Mouse (Mus musculus): Measurements from ENCODE around the gene Ppp1r2. TPM values are rescaled to one million over a fixed set of nuclear protein-coding genes. Genes with fewer than 3 reads are reported as not detected.
A peak's percentile ranks its signal among the peaks of the same experiment; 100 is the strongest.
"Not testable (repeated sequence)": the region's sequence is repeated elsewhere in the genome, so short reads cannot be mapped to it uniquely, and the experiment has no call there.

Gene Ppp1r2
- 31.2 and 33.1 TPM in 2 replicates for polyA plus RNA-seq (2015; fragmentation: Nextera tagmentation; extraction: Ambion mirVana)

- H3K9ac ChIP-seq: peak within 1 kb of the TSS; percentile 93
- peak within 1 kb of the TSS; percentile 87 for H3K4me3 ChIP-seq (replicated peaks)
- WGBS (ENCODE audit: insufficient replicate concordance): under 1% methylated on average over 79 of the region's 83 CpGs
- peaks cover 36% of the 10 kb centered on the region for H3K4me1 ChIP-seq (replicated peaks)
- peak within 1 kb of the TSS; percentile 77 for H3K4me2 ChIP-seq
- H3K36me3 ChIP-seq (replicated peaks): no peaks in the 10 kb centered on the region
- no peaks in the 10 kb centered on the region for H3K9me3 ChIP-seq (replicated peaks)
- H3K27me3 ChIP-seq: peaks cover 5% of the 10 kb centered on the region; the same call in 1 of the 2 replicates
- peak within 1 kb of the TSS; percentile 84 for H3K27ac ChIP-seq (replicated peaks)
- peak; percentile 95 for ATAC-seq (ENCODE audit: insufficient read depth)
Observed at GRCm38 (mm10) chr16:31274674-31275460, at the start of gene Ppp1r2. Gene Ppp1r2, minus strand, starts transcription at chr16:31275277.

- Histone ChIP-seq H3K27me3 (no peaks in the 10 kb centered on the region), H3K36me3 (replicated peaks) (no peaks in the 10 kb centered on the region), H3K4me3 (replicated peaks) (no peak overlapping the region), H3K9ac (no peak overlapping the region), H3K4me2 (no peak overlapping the region), H3K9me3 (replicated peaks) (no peaks in the 10 kb centered on the region), H3K27ac (replicated peaks) (no peak overlapping the region), H3K4me1 (replicated peaks) (no peaks in the 10 kb centered on the region)
- WGBS (ENCODE audit: insufficient replicate concordance): 65% methylated on average over 4 of the region's 4 CpGs
- no peak for ATAC-seq (ENCODE audit: insufficient read depth)
Observed at GRCm38 (mm10) chr16:31321501-31321900, 46.4 kb upstream of the Ppp1r2 start.

- H3K9me3 ChIP-seq (replicated peaks): no peaks in the 10 kb centered on the region
- H3K9ac ChIP-seq: no peak overlapping the region
- no peaks in the 10 kb centered on the region for H3K4me1 ChIP-seq (replicated peaks)
- ATAC-seq (ENCODE audit: insufficient read depth): no peak
- H3K4me3 ChIP-seq (replicated peaks): no peak overlapping the region
- no peaks in the 10 kb centered on the region for H3K36me3 ChIP-seq (replicated peaks)
- H3K27me3 ChIP-seq: no peaks in the 10 kb centered on the region
- no peak overlapping the region for H3K27ac ChIP-seq (replicated peaks)
- WGBS (ENCODE audit: insufficient replicate concordance): 65% methylated on average over 7 of the region's 7 CpGs
- H3K4me2 ChIP-seq: no peak overlapping the region
Observed at GRCm38 (mm10) chr16:31320954-31321353, 45.9 kb upstream of the Ppp1r2 start.

GRCm38 (mm10) chr16:31319723-31320122 is 44.6 kb upstream of the Ppp1r2 start:
- H3K4me1 ChIP-seq (replicated peaks); H3K9ac ChIP-seq; H3K9me3 ChIP-seq (replicated peaks); H3K36me3 ChIP-seq (replicated peaks); H3K4me3 ChIP-seq (replicated peaks); H3K4me2 ChIP-seq; H3K27ac ChIP-seq (replicated peaks); ATAC-seq (ENCODE audit: insufficient read depth); H3K27me3 ChIP-seq: not testable (repeated sequence)
- WGBS (ENCODE audit: insufficient replicate concordance): 41% methylated on average over 3 of the region's 3 CpGs

GRCm38 (mm10) chr16:31319316-31319715 is 44.2 kb upstream of the Ppp1r2 start:
- WGBS (ENCODE audit: insufficient replicate concordance): 59% methylated on average over 4 of the region's 4 CpGs
- Histone ChIP-seq H3K4me2 (no peak overlapping the region), H3K27ac (replicated peaks) (no peak overlapping the region), H3K4me3 (replicated peaks) (no peak overlapping the region), H3K9me3 (replicated peaks) (no peaks in the 10 kb centered on the region), H3K27me3 (no peaks in the 10 kb centered on the region), H3K36me3 (replicated peaks) (no peaks in the 10 kb centered on the region), H3K4me1 (replicated peaks) (no peaks in the 10 kb centered on the region), H3K9ac (no peak overlapping the region)
- ATAC-seq (ENCODE audit: insufficient read depth): no peak

GRCm38 (mm10) chr16:31318418-31318817 is 43.3 kb upstream of the Ppp1r2 start:
- H3K4me1 ChIP-seq (replicated peaks): no peaks in the 10 kb centered on the region
- no peak for ATAC-seq (ENCODE audit: insufficient read depth)
- H3K4me2 ChIP-seq: no peak overlapping the region
- H3K36me3 ChIP-seq (replicated peaks): no peaks in the 10 kb centered on the region
- no peak overlapping the region for H3K27ac ChIP-seq (replicated peaks)
- WGBS (ENCODE audit: insufficient replicate concordance): 16% methylated on average over 2 of the region's 2 CpGs
- no peaks in the 10 kb centered on the region for H3K27me3 ChIP-seq
- H3K9me3 ChIP-seq (replicated peaks): no peaks in the 10 kb centered on the region
- H3K4me3 ChIP-seq (replicated peaks): no peak overlapping the region
- H3K9ac ChIP-seq: no peak overlapping the region

GRCm38 (mm10) chr16:31316246-31317143 is 41.4 kb upstream of the Ppp1r2 start:
- not testable (repeated sequence) for H3K4me1 ChIP-seq (replicated peaks); H3K9ac ChIP-seq; H3K36me3 ChIP-seq (replicated peaks); H3K27me3 ChIP-seq; H3K27ac ChIP-seq (replicated peaks); H3K4me3 ChIP-seq (replicated peaks); ATAC-seq (ENCODE audit: insufficient read depth); H3K9me3 ChIP-seq (replicated peaks); H3K4me2 ChIP-seq
- 43% methylated on average over 12 of the region's 12 CpGs for WGBS (ENCODE audit: insufficient replicate concordance)

GRCm38 (mm10) chr16:31315294-31315693 is 40.2 kb upstream of the Ppp1r2 start:
- Histone ChIP-seq H3K27ac (replicated peaks) (no peak overlapping the region), H3K9me3 (replicated peaks) (no peaks in the 10 kb centered on the region), H3K4me2 (no peak overlapping the region), H3K36me3 (replicated peaks) (no peaks in the 10 kb centered on the region), H3K9ac (no peak overlapping the region), H3K4me3 (replicated peaks) (no peak overlapping the region), H3K4me1 (replicated peaks) (no peaks in the 10 kb centered on the region), H3K27me3 (no peaks in the 10 kb centered on the region)
- 69% methylated on average over 4 of the region's 4 CpGs for WGBS (ENCODE audit: insufficient replicate concordance)
- no peak for ATAC-seq (ENCODE audit: insufficient read depth)

- H3K9me3 ChIP-seq (replicated peaks): no peaks in the 10 kb centered on the region
- H3K4me1 ChIP-seq (replicated peaks): no peaks in the 10 kb centered on the region
- H3K36me3 ChIP-seq (replicated peaks): no peaks in the 10 kb centered on the region
- H3K4me3 ChIP-seq (replicated peaks): no peak within 1 kb of the TSS
- H3K27ac ChIP-seq (replicated peaks): no peak within 1 kb of the TSS
- H3K9ac ChIP-seq: no peak within 1 kb of the TSS
- no peak for ATAC-seq (ENCODE audit: insufficient read depth)
- WGBS (ENCODE audit: insufficient replicate concordance): 58% methylated on average over 9 of the region's 9 CpGs
- no peaks in the 10 kb centered on the region for H3K27me3 ChIP-seq
- no peak within 1 kb of the TSS for H3K4me2 ChIP-seq
Observed at GRCm38 (mm10) chr16:31314497-31315233, 39.6 kb upstream of the Ppp1r2 start, which contains the start of gene Apod. Gene Apod, minus strand, starts transcription at chr16:31314808.

GRCm38 (mm10) chr16:31313611-31314010 is 38.5 kb upstream of the Ppp1r2 start:
- Histone ChIP-seq H3K4me3 (replicated peaks) (no peak overlapping the region), H3K4me2 (no peak overlapping the region), H3K27me3 (no peaks in the 10 kb centered on the region), H3K4me1 (replicated peaks) (no peaks in the 10 kb centered on the region), H3K36me3 (replicated peaks) (no peaks in the 10 kb centered on the region), H3K27ac (replicated peaks) (no peak overlapping the region), H3K9me3 (replicated peaks) (no peaks in the 10 kb centered on the region), H3K9ac (no peak overlapping the region)
- ATAC-seq (ENCODE audit: insufficient read depth): no peak
- 62% methylated on average over 2 of the region's 2 CpGs for WGBS (ENCODE audit: insufficient replicate concordance)

GRCm38 (mm10) chr16:31312296-31312695 is 37.2 kb upstream of the Ppp1r2 start:
- Histone ChIP-seq H3K9me3 (replicated peaks) (no peaks in the 10 kb centered on the region), H3K27me3 (no peaks in the 10 kb centered on the region), H3K36me3 (replicated peaks) (no peaks in the 10 kb centered on the region), H3K4me3 (replicated peaks) (no peak overlapping the region), H3K27ac (replicated peaks) (no peak overlapping the region), H3K4me2 (no peak overlapping the region), H3K9ac (no peak overlapping the region), H3K4me1 (replicated peaks) (no peaks in the 10 kb centered on the region)
- no peak for ATAC-seq (ENCODE audit: insufficient read depth)
- 50% methylated on average over 3 of the region's 3 CpGs for WGBS (ENCODE audit: insufficient replicate concordance)
